Mouse (Mus musculus): Measurements from ENCODE around the gene Rps27l.

DNA sequence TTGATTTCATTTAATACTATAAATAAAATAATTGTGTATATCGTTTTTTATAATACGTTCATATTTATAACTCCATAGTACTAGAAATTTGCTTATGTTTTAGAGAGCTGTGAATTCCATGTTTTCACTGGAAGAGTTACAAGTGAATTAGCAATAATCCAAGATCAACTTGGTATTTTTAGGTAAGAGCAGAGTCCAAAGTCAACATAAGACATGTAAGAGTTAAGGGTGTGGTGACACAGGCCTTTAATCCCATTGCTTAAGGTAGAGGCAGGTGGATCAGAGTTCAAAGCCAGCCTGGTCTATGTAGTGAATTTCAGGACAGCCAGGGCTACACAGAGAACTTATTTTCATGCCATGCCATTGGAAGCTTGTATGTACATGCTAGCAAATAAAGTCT is 2.6 kb downstream of the Rps27l start:
- TF ChIP-seq CTCF (IDR thresholded peaks at IDR 0.05; ENCODE audit: low read depth, low read length) (no peak), POLR2A (IDR thresholded peaks at IDR 0.05; ENCODE audit: extremely low read depth, insufficient read depth, low read length) (no peak)

Data from liver, adult 2 months (tissue).